Mouse (Mus musculus) neural tube, embryonic 13.5 days (tissue): ENCODE data around the gene Actn1. TPM values are rescaled to one million over a fixed set of nuclear protein-coding genes. Genes with fewer than 3 reads are reported as not detected.
A peak's percentile ranks its signal among the peaks of the same experiment; 100 is the strongest.

Experiments
- ATAC-seq: fragments of 200-750 bp; cut with Nextera tagmentation; 2 replicates; pipeline ENCODE4 v1.8.0; 2017; ENCODE audit warnings: low read depth, mild to moderate bottlenecking, moderate TSS enrichment, moderate library complexity
- H3K27ac ChIP-seq: fragments of 300-500 bp; sonication (generic); replicated peaks from 2 replicates; pipeline ENCODE4 v1.5.1; 2015; ENCODE audit warnings: moderate library complexity, mild to moderate bottlenecking, inconsistent platforms
- H3K27me3 ChIP-seq: fragments of 300-500 bp; sonication (generic); 2 replicates; pipeline ENCODE4 v1.6.1; 2015; ENCODE audit warnings: mild to moderate bottlenecking, inconsistent platforms
- H3K36me3 ChIP-seq: fragments of 300-500 bp; sonication (generic); 2 replicates; pipeline ENCODE4 v1.6.1; 2015; ENCODE audit warnings: mild to moderate bottlenecking, inconsistent platforms
- H3K4me1 ChIP-seq: fragments of 300-500 bp; sonication (generic); replicated peaks from 2 replicates; pipeline ENCODE4 v1.6.1; 2015; ENCODE audit warnings: inconsistent platforms
- H3K4me2 ChIP-seq: fragments of 300-500 bp; sonication (generic); 2 replicates; pipeline ENCODE4 v1.6.1; 2015; ENCODE audit warnings: inconsistent platforms, mild to moderate bottlenecking, moderate library complexity
- H3K4me3 ChIP-seq: fragments of 300-500 bp; sonication (generic); 2 replicates; pipeline ENCODE4 v1.5.1; 2015; ENCODE audit warnings: mild to moderate bottlenecking, inconsistent platforms
- H3K9ac ChIP-seq: fragments of 300-500 bp; sonication (generic); 2 replicates; pipeline ENCODE4 v1.6.1; 2015; ENCODE audit warnings: moderate library complexity, mild to moderate bottlenecking, inconsistent platforms
- H3K9me3 ChIP-seq: fragments of 300-500 bp; sonication (generic); 2 replicates; pipeline ENCODE4 v1.6.1; 2016; ENCODE audit warnings: inconsistent platforms
- WGBS: fragments of 180-500 bp; shearing (Covaris S2); methylation state at CpG from one replicate; pipeline ENCODE4 v1.1.7; 2015; 5-methylcytosine and 5-hydroxymethylcytosine counted together
- polyA plus RNA-seq: library from polyadenylated mRNA; unstranded; fragments of >200 nt; fragmentation: Nextera tagmentation; extraction: Ambion mirVana; gene quantifications from 2 replicates; pipeline ENCODE4 v1.2.1, GENCODE M21; 2015

Actn1 gene
- polyA plus RNA-seq, 1 experiment from 2014 or later, result 8.8 TPM

GRCm38 (mm10) chr12:80232076-80232839 is 27.9 kb downstream of the Actn1 start:
- H3K27ac ChIP-seq, result no peak overlapping the region
- 0 out of 2 replicates have a peak, but pooled peaks cover 5% of the 10 kb centered on the region for H3K36me3 ChIP-seq
- no peak overlapping the region for H3K4me2 ChIP-seq
- H3K9me3 ChIP-seq, result no peaks in the 10 kb centered on the region
- H3K27me3 ChIP-seq, result no peaks in the 10 kb centered on the region
- ATAC-seq, result no peak
- WGBS, result 84% methylated on average over 9 of the region's 9 CpGs
- peaks cover 45% of the 10 kb centered on the region for H3K4me1 ChIP-seq
- H3K4me3 ChIP-seq, result no peak overlapping the region
- no peak overlapping the region for H3K9ac ChIP-seq

DNA sequence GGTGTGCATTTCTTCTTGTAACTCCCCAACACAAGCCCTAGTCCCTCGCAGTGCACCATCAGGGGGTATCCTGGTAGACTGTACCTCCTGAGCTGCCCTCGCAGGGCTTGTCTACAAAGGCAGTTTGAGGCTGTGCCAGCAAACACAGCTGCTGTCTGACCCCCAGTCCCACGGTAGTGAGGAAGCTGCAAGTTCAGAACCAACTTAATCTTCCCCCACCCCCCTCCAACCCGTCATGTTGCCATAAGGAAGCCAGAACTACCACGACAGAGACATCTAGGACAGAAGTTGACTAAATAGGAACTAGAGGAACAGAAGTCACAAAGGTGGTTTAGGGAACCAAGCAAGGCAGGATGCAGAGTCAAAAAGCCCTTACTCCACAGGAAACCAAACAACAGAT is 28.9 kb downstream of the Actn1 start:
- no peak for ATAC-seq
- WGBS, result 34% methylated on average over 5 of the region's 5 CpGs
- peaks cover 45% of the 10 kb centered on the region for H3K4me1 ChIP-seq
- H3K27me3 ChIP-seq, result no peaks in the 10 kb centered on the region
- no peak overlapping the region for H3K9ac ChIP-seq
- no peak overlapping the region for H3K4me3 ChIP-seq
- H3K27ac ChIP-seq, result peak overlapping the region; percentile 74; the same call in 1 of the 2 replicates
- no peaks in the 10 kb centered on the region for H3K9me3 ChIP-seq
- H3K36me3 ChIP-seq, result 0 out of 2 replicates have a peak, but pooled peaks cover 5% of the 10 kb centered on the region
- H3K4me2 ChIP-seq, result no peak overlapping the region

- no peak overlapping the region for H3K4me3 ChIP-seq
- ATAC-seq, result no peak
- H3K9me3 ChIP-seq, result no peaks in the 10 kb centered on the region
- no peak overlapping the region for H3K4me2 ChIP-seq
- no peaks in the 10 kb centered on the region for H3K27me3 ChIP-seq
- 67% methylated on average over 5 of the region's 5 CpGs for WGBS
- H3K27ac ChIP-seq, result peak overlapping the region; percentile 74
- H3K4me1 ChIP-seq, result peaks cover 45% of the 10 kb centered on the region
- H3K36me3 ChIP-seq, result 0 out of 2 replicates have a peak, but pooled peaks cover 5% of the 10 kb centered on the region
- H3K9ac ChIP-seq, result no peak overlapping the region
Measured at GRCm38 (mm10) chr12:80230854-80231253, 29.3 kb downstream of the Actn1 start.

DNA sequence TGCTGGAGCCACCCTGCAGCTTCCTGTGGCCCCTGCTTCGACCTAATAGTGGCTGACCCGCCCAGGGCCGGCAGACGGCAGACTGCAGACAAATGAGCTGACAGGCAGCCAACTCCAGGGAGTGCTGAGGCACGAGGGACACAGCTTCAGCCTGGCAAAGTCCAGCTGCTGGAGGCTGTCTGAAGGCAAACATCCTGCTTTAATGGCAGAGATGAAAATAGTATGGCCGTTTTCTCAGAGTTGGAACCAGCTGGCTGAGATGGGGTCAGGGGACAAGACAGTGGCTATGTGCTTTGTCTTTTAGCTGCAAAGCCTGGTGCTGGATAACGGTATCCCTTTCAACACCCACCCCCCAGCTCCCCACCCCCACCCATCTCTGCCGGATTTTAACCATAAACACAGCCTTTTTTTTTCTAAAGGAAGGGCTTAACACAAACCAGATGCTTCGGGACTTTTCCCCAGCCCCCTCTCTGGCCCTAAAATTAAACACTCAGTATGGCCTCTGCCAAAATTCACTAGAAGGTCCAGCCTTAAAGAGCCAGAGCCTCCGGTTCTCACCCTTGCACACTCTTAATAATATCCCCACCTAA is 30.0 kb downstream of the Actn1 start:
- Histone ChIP-seq H3K9me3 (no peaks in the 10 kb centered on the region), H3K4me1 (peaks cover 45% of the 10 kb centered on the region), H3K27me3 (no peaks in the 10 kb centered on the region), H3K36me3 (0 out of 2 replicates have a peak, but pooled peaks cover 5% of the 10 kb centered on the region), H3K4me3 (no peak overlapping the region), H3K9ac (0 out of 2 replicates have a peak overlapping the region, but pooled peaks have one; percentile 9), H3K4me2 (peak overlapping the region; percentile 13; the same call in 1 of the 2 replicates), H3K27ac (peak overlapping the region; percentile 74)
- 4% methylated on average over 10 of the region's 10 CpGs for WGBS
- ATAC-seq, result 0 out of 2 replicates have a peak, but pooled peaks have one; percentile 34

GRCm38 (mm10) chr12:80229010-80229800 is 31.0 kb downstream of the Actn1 start:
- Histone ChIP-seq H3K4me1 (peaks cover 53% of the 10 kb centered on the region), H3K27ac (peak overlapping the region; percentile 74), H3K36me3 (0 out of 2 replicates have a peak, but pooled peaks cover 5% of the 10 kb centered on the region), H3K4me3 (no peak overlapping the region), H3K4me2 (no peak overlapping the region), H3K9ac (no peak overlapping the region), H3K27me3 (no peaks in the 10 kb centered on the region), H3K9me3 (no peaks in the 10 kb centered on the region)
- 59% methylated on average over 5 of the region's 5 CpGs for WGBS
- ATAC-seq, result no peak

DNA sequence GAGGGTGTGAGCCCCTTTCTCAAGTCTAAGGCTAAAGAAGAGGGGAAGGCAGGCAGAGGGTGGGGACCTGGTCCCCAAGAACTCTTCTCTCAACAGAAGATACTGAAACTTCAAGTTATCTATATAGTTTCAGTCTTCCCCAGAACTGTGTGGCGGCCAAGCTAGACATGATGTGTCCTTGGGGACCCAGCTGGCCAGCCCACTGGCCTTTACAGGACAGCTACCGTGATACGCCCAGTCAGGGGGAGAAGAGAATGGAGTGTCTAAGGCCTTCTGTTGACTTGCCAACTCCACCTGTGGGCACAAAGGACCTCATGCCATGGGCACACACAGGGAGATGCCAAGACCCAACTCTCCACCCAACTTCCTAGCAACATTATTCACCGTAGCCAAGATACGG is 31.8 kb downstream of the Actn1 start:
- Histone ChIP-seq H3K9ac (no peak overlapping the region), H3K4me2 (no peak overlapping the region), H3K36me3 (no peaks in the 10 kb centered on the region), H3K27me3 (no peaks in the 10 kb centered on the region), H3K4me3 (no peak overlapping the region), H3K27ac (peak overlapping the region; percentile 30), H3K4me1 (peaks cover 62% of the 10 kb centered on the region), H3K9me3 (no peaks in the 10 kb centered on the region)
- WGBS, result 78% methylated on average over 5 of the region's 5 CpGs
- no peak for ATAC-seq

DNA sequence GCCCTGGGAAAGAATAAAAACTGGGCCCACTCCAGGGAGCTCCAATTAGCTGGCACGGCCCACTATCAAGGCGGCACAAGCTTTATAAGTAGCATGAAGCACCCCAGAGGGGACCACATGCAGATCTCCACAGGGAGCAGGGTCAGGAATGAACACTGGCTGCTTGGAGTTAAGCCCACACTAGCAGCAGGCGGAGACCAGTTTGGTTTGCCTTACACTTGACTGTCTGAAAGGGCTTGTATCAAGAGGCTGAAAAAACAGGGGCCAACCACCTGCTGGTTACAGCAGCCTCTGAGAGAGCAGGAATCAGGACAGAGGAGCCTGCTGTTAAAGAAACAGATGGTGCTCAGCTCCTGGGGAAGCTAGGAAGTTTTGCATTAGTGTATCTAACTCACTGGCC is 32.3 kb downstream of the Actn1 start:
- 15% methylated on average over 3 of the region's 3 CpGs for WGBS
- Histone ChIP-seq H3K4me3 (no peak overlapping the region), H3K4me2 (no peak overlapping the region), H3K27me3 (no peaks in the 10 kb centered on the region), H3K9ac (no peak overlapping the region), H3K27ac (peak overlapping the region; percentile 30; the same call in 1 of the 2 replicates), H3K4me1 (peaks cover 67% of the 10 kb centered on the region), H3K36me3 (no peaks in the 10 kb centered on the region), H3K9me3 (no peaks in the 10 kb centered on the region)
- 0 out of 2 replicates have a peak, but pooled peaks have one; percentile 15 for ATAC-seq

DNA sequence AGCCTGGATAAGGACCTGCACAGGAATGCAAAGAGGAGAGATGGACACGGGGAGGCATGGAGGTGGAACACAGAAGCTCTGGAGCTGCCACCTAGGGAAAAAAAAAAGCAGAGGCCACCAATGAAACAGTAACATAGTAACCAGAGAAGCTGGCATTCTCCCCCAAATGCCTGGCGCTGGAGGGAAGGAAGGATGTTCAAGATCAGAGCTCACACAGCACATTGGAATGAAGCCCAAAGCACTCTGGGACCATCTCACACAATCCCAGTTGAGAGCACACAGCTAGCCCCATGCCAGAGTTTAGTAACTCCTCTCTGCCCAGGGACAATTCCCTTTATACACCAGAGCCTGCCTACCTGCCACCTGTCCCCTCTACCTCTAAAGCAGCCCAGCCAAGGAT is 34.1 kb downstream of the Actn1 start:
- 76% methylated on average over 2 of the region's 2 CpGs for WGBS

GRCm38 (mm10) chr12:80224241-80224731 is 35.9 kb downstream of the Actn1 start:
- Histone ChIP-seq H3K36me3 (no peaks in the 10 kb centered on the region), H3K9ac (no peak overlapping the region), H3K27ac (no peak overlapping the region), H3K4me3 (no peak overlapping the region), H3K4me1 (peaks cover 45% of the 10 kb centered on the region), H3K4me2 (no peak overlapping the region), H3K27me3 (no peaks in the 10 kb centered on the region), H3K9me3 (no peaks in the 10 kb centered on the region)
- peak; percentile 32; the same call in 1 of the 2 replicates for ATAC-seq
- 63% methylated on average over 8 of the region's 8 CpGs for WGBS

More for the DNA sequence above, 34.1 kb downstream of the Actn1 start:
- ATAC-seq, result no peak
- H3K4me1 ChIP-seq, result peaks cover 63% of the 10 kb centered on the region
- no peaks in the 10 kb centered on the region for H3K27me3 ChIP-seq
- no peak overlapping the region for H3K27ac ChIP-seq
- H3K9ac ChIP-seq, result no peak overlapping the region
- no peak overlapping the region for H3K4me3 ChIP-seq
- H3K4me2 ChIP-seq, result no peak overlapping the region
- H3K36me3 ChIP-seq, result no peaks in the 10 kb centered on the region
- H3K9me3 ChIP-seq, result no peaks in the 10 kb centered on the region

GRCm38 (mm10) chr12:80223511-80223910 is 36.7 kb downstream of the Actn1 start:
- Histone ChIP-seq H3K27ac (no peak overlapping the region), H3K4me1 (peaks cover 40% of the 10 kb centered on the region), H3K4me2 (no peak overlapping the region), H3K27me3 (no peaks in the 10 kb centered on the region), H3K9ac (no peak overlapping the region), H3K9me3 (no peaks in the 10 kb centered on the region), H3K36me3 (no peaks in the 10 kb centered on the region), H3K4me3 (no peak overlapping the region)
- no peak for ATAC-seq
- WGBS, result 27% methylated on average over 8 of the region's 8 CpGs

- H3K4me1 ChIP-seq, result peaks cover 32% of the 10 kb centered on the region
- no peaks in the 10 kb centered on the region for H3K9me3 ChIP-seq
- H3K27ac ChIP-seq, result no peak overlapping the region
- no peak for ATAC-seq
- H3K4me3 ChIP-seq, result no peak overlapping the region
- 86% methylated on average over 3 of the region's 3 CpGs for WGBS
- no peaks in the 10 kb centered on the region for H3K36me3 ChIP-seq
- no peaks in the 10 kb centered on the region for H3K27me3 ChIP-seq
- no peak overlapping the region for H3K9ac ChIP-seq
- H3K4me2 ChIP-seq, result no peak overlapping the region
Measured at GRCm38 (mm10) chr12:80222473-80222872, 37.7 kb downstream of the Actn1 start.
